Mouse (Mus musculus) limb, embryonic 15.5 days (tissue): ENCODE data around the gene Abcc4. TPM values are rescaled to one million over a fixed set of nuclear protein-coding genes. Genes with fewer than 3 reads are reported as not detected.

Experiments used
- ATAC-seq: fragments of 200-750 bp; cut with Nextera tagmentation; 2 replicates; pipeline ENCODE4 v1.8.0; 2017; ENCODE audit warnings: low read depth, moderate TSS enrichment; ENCODE audit not compliant: insufficient number of reproducible peaks, low FRiP score, low TSS enrichment
- H3K27ac ChIP-seq: fragments of 300-500 bp; sonication (generic); 2 replicates; pipeline ENCODE4 v1.5.1; 2015; ENCODE audit warnings: moderate library complexity, mild to moderate bottlenecking, inconsistent platforms
- H3K27me3 ChIP-seq: fragments of 300-500 bp; sonication (generic); 2 replicates; pipeline ENCODE4 v1.6.1; 2015; ENCODE audit warnings: inconsistent platforms
- H3K36me3 ChIP-seq: fragments of 300-500 bp; sonication (generic); 2 replicates; pipeline ENCODE4 v1.6.1; 2015; ENCODE audit warnings: inconsistent platforms
- H3K4me1 ChIP-seq: fragments of 300-500 bp; sonication (generic); 2 replicates; pipeline ENCODE4 v1.6.1; 2015; ENCODE audit warnings: inconsistent platforms
- H3K4me2 ChIP-seq: fragments of 300-500 bp; sonication (generic); 2 replicates; pipeline ENCODE4 v1.6.1; 2015; ENCODE audit warnings: mild to moderate bottlenecking, inconsistent platforms
- H3K4me3 ChIP-seq: fragments of 300-500 bp; sonication (generic); 2 replicates; pipeline ENCODE4 v1.5.1; 2015; ENCODE audit warnings: mild to moderate bottlenecking, inconsistent platforms
- H3K9ac ChIP-seq: fragments of 300-500 bp; sonication (generic); 2 replicates; pipeline ENCODE4 v1.6.1; 2015; ENCODE audit warnings: inconsistent platforms
- H3K9me3 ChIP-seq: fragments of 300-500 bp; sonication (generic); 2 replicates; pipeline ENCODE4 v1.6.1; 2016; ENCODE audit warnings: inconsistent platforms
- WGBS: fragments of 180-500 bp; shearing (Covaris S2); methylation state at CpG from one replicate; pipeline ENCODE4 v1.1.7; 2015; 5-methylcytosine and 5-hydroxymethylcytosine counted together
- polyA plus RNA-seq: library from polyadenylated mRNA; unstranded; fragments of >200 nt; fragmentation: Nextera tagmentation; extraction: Ambion mirVana; gene quantifications from 2 replicates; pipeline ENCODE4 v1.2.1, GENCODE M21; 2015

The Abcc4 gene
- polyA plus RNA-seq, 1 experiment from 2014 or later = 1.4 TPM

GRCm38 (mm10) chr14:118495458-118495857 lies 210.6 kb downstream of the Abcc4 start:
- WGBS = 24% methylated on average over 2 of the region's 2 CpGs
- no peak for ATAC-seq

DNA sequence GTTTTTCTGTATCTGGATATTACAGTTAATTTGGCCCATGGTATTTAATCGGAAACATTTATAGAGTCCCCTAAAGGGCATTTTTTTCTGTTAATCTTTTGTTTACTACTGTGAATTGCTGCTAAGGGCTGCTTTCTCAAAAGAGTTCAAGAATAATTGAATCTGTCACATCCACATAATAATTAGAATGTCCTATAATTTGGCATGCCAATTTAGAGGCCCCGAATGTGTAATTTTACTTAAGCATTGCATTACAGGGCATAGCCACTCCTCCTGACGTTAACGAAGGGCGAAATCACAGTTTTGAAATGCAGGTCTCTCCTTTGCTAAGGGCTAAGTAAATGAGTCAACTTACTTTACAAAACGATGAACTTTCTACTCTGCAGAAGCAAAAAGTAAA lies 214.3 kb downstream of the Abcc4 start:
- 45% methylated on average over 6 of the region's 6 CpGs for WGBS
- Histone ChIP-seq H3K4me1 (no peaks in the 10 kb centered on the region), H3K27me3 (no peaks in the 10 kb centered on the region), H3K27ac (no peak overlapping the region), H3K4me3 (no peak overlapping the region), H3K36me3 (no peaks in the 10 kb centered on the region), H3K4me2 (no peak overlapping the region), H3K9ac (no peak overlapping the region), H3K9me3 (no peaks in the 10 kb centered on the region)
- no peak for ATAC-seq

More at GRCm38 (mm10) chr14:118495458-118495857, 210.6 kb downstream of the Abcc4 start:
- no peaks in the 10 kb centered on the region for H3K9me3 ChIP-seq
- no peak overlapping the region for H3K27ac ChIP-seq
- H3K4me2 ChIP-seq = no peak overlapping the region
- H3K4me1 ChIP-seq = no peaks in the 10 kb centered on the region
- H3K36me3 ChIP-seq = no peaks in the 10 kb centered on the region
- H3K27me3 ChIP-seq = no peaks in the 10 kb centered on the region
- no peak overlapping the region for H3K4me3 ChIP-seq
- no peak overlapping the region for H3K9ac ChIP-seq

DNA sequence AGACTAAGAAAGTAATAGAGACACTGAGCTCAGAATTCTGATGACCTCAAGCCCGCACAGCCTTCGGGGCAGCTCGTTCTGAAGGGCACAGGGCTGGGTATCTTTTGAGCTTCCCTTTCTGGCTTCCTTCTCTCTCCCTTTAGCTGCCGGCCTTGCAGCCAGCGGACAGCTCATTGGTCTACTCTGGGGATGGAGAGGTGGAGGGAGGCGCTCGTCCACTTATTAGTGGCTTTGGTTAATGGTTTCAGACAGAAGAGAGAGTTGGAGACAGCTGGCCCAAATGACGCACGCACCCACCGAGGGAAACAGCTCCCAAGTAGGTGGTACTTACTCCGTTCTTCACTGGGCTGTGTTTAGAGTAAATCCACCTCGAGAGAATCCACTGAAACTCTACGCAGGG lies 214.7 kb downstream of the Abcc4 start:
- ATAC-seq = no peak
- H3K36me3 ChIP-seq = no peaks in the 10 kb centered on the region
- H3K4me3 ChIP-seq = no peak overlapping the region
- no peak overlapping the region for H3K27ac ChIP-seq
- no peaks in the 10 kb centered on the region for H3K4me1 ChIP-seq
- H3K4me2 ChIP-seq = no peak overlapping the region
- no peak overlapping the region for H3K9ac ChIP-seq
- 35% methylated on average over 13 of the region's 13 CpGs for WGBS
- H3K9me3 ChIP-seq = no peaks in the 10 kb centered on the region
- H3K27me3 ChIP-seq = no peaks in the 10 kb centered on the region

- no peaks in the 10 kb centered on the region for H3K36me3 ChIP-seq
- WGBS = 72% methylated on average over 7 of the region's 7 CpGs
- H3K9ac ChIP-seq = no peak overlapping the region
- no peak overlapping the region for H3K27ac ChIP-seq
- H3K4me1 ChIP-seq = no peaks in the 10 kb centered on the region
- no peaks in the 10 kb centered on the region for H3K27me3 ChIP-seq
- no peak overlapping the region for H3K4me2 ChIP-seq
- no peak overlapping the region for H3K4me3 ChIP-seq
- no peak for ATAC-seq
- no peaks in the 10 kb centered on the region for H3K9me3 ChIP-seq
These were observed 215.5 kb downstream of the Abcc4 start for GRCm38 (mm10) chr14:118490525-118490924.

DNA sequence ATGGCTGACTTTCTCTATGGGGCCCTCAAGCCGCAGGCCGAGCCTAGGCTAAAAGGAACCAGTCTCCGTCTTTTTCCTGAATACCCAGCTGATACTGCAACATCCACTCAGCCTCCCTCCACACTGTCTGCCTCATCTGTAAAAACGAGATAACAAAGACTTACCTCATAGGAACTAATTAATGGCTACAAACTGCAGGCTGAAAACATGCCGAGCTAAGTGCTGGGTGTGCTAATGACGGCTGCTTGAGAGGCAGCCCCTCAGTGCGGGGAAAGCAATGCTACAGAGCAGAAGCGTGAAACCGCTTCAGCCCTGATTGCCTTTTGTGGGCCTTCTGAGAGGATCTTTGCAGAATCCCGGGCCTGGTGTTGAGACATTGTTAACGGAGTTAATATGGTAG lies 219.7 kb downstream of the Abcc4 start:
- Histone ChIP-seq H3K36me3 (no peaks in the 10 kb centered on the region), H3K27ac (no peak overlapping the region), H3K9ac (no peak overlapping the region), H3K4me3 (no peak overlapping the region), H3K4me2 (no peak overlapping the region), H3K4me1 (no peaks in the 10 kb centered on the region), H3K27me3 (no peaks in the 10 kb centered on the region), H3K9me3 (no peaks in the 10 kb centered on the region)
- 71% methylated on average over 11 of the region's 11 CpGs for WGBS
- no peak for ATAC-seq

GRCm38 (mm10) chr14:118485646-118486045 lies 220.4 kb downstream of the Abcc4 start:
- Histone ChIP-seq H3K27ac (no peak overlapping the region), H3K9ac (no peak overlapping the region), H3K4me2 (no peak overlapping the region), H3K27me3 (no peaks in the 10 kb centered on the region), H3K4me3 (no peak overlapping the region), H3K36me3 (no peaks in the 10 kb centered on the region), H3K4me1 (no peaks in the 10 kb centered on the region), H3K9me3 (no peaks in the 10 kb centered on the region)
- ATAC-seq = no peak
- 93% methylated on average over 6 of the region's 6 CpGs for WGBS

DNA sequence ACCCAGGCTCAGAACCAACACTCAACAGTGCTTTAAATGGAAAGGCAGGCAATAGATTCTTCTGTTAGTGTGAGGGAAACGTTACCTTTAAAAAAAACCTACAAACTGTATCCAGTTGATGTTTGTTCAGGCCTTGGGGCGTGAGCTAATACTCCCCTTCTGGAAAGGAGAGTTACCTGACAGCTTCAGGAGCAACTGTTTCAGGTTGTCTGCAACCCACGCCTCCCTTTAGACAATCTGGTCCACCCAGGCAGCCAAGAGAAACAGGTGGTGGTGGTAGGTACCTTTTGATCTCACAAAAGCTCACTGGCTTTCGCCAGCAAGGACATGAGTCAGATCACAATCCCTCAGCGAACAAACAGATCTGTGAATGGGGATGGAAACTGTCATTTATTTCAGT lies 223.7 kb downstream of the Abcc4 start:
- H3K4me3 ChIP-seq = no peak overlapping the region
- H3K27me3 ChIP-seq = no peaks in the 10 kb centered on the region
- no peak overlapping the region for H3K9ac ChIP-seq
- H3K4me1 ChIP-seq = no peaks in the 10 kb centered on the region
- H3K9me3 ChIP-seq = no peaks in the 10 kb centered on the region
- no peak for ATAC-seq
- WGBS = 70% methylated on average over 5 of the region's 5 CpGs
- H3K27ac ChIP-seq = no peak overlapping the region
- no peaks in the 10 kb centered on the region for H3K36me3 ChIP-seq
- H3K4me2 ChIP-seq = no peak overlapping the region

- no peak overlapping the region for H3K9ac ChIP-seq
- no peaks in the 10 kb centered on the region for H3K36me3 ChIP-seq
- H3K27ac ChIP-seq = no peak overlapping the region
- H3K4me1 ChIP-seq = no peaks in the 10 kb centered on the region
- no peak overlapping the region for H3K4me3 ChIP-seq
- H3K4me2 ChIP-seq = no peak overlapping the region
- WGBS = 71% methylated on average over 5 of the region's 5 CpGs
- H3K27me3 ChIP-seq = no peaks in the 10 kb centered on the region
- ATAC-seq = no peak
- H3K9me3 ChIP-seq = peaks cover under 1% of the 10 kb centered on the region; the same call in 1 of the 2 replicates
These were observed 224.2 kb downstream of the Abcc4 start for GRCm38 (mm10) chr14:118481779-118482178.

DNA sequence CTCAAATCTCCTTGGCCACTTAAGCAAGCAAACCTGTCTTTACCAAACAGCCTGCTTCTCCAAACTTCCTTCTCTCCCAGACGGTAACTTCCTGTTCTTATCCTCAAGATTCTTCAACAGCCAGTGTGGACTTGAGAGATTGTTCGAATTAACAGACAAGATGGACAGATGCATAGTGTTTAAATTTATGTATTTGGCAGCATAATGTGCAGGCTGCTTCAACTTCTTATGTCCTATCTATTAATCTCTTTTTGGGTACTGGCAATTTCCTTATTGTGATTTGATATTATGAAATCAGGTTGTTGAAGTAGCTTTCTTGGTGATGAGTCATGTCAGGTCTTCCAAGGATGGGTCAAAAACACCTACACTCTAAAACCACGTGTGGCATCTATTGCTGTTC lies 229.7 kb downstream of the Abcc4 start:
- H3K4me3 ChIP-seq = no peak overlapping the region
- H3K9ac ChIP-seq = no peak overlapping the region
- H3K4me2 ChIP-seq = no peak overlapping the region
- no peak for ATAC-seq
- H3K4me1 ChIP-seq = peaks cover 13% of the 10 kb centered on the region
- WGBS = 86% methylated on average over 3 of the region's 3 CpGs
- H3K27ac ChIP-seq = no peak overlapping the region
- no peaks in the 10 kb centered on the region for H3K36me3 ChIP-seq
- peaks cover 33% of the 10 kb centered on the region for H3K27me3 ChIP-seq
- peaks cover 2% of the 10 kb centered on the region; the same call in 1 of the 2 replicates for H3K9me3 ChIP-seq

GRCm38 (mm10) chr14:118475100-118475454 lies 230.9 kb downstream of the Abcc4 start:
- Histone ChIP-seq H3K9me3 (peaks cover 2% of the 10 kb centered on the region; the same call in 1 of the 2 replicates), H3K27ac (no peak overlapping the region), H3K4me3 (no peak overlapping the region), H3K27me3 (peaks cover 33% of the 10 kb centered on the region), H3K4me1 (peaks cover 13% of the 10 kb centered on the region), H3K4me2 (no peak overlapping the region), H3K36me3 (no peaks in the 10 kb centered on the region), H3K9ac (no peak overlapping the region)
- 0 out of 2 replicates have a peak, but pooled peaks have one; percentile 44 for ATAC-seq
- 46% methylated on average over 7 of the region's 7 CpGs for WGBS

GRCm38 (mm10) chr14:118474226-118475099 lies 231.6 kb downstream of the Abcc4 start:
- Histone ChIP-seq H3K27me3 (peaks cover 33% of the 10 kb centered on the region), H3K4me1 (peaks cover 13% of the 10 kb centered on the region), H3K27ac (no peak overlapping the region), H3K4me2 (peak overlapping the region; percentile 97), H3K9ac (peak overlapping the region; percentile 26; the same call in 1 of the 2 replicates), H3K9me3 (peaks cover 2% of the 10 kb centered on the region; the same call in 1 of the 2 replicates), H3K36me3 (no peaks in the 10 kb centered on the region), H3K4me3 (peak overlapping the region; percentile 51)
- 18% methylated on average over 26 of the region's 26 CpGs for WGBS
- no peak for ATAC-seq

DNA sequence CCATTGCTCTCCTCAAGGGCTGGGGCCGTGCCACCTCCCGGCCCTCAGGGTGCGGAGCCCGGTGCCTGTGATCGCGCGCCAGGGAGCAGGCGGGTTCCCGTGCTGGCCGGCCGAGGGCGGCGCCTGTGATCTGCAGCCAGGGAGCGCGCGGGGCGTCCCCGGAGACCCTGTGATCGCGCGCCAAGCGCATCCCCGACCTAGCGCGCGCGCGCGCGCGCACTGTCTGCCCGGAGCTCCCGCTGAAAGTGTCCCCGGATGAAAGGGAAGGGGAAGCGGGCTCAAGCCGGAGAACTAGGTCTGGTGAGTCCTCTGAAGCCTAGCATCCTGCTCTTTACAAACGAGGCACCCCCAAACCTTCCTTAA lies 232.2 kb downstream of the Abcc4 start:
- H3K4me1 ChIP-seq = peaks cover 13% of the 10 kb centered on the region
- H3K36me3 ChIP-seq = no peaks in the 10 kb centered on the region
- peaks cover 33% of the 10 kb centered on the region for H3K27me3 ChIP-seq
- H3K4me3 ChIP-seq = peak overlapping the region; percentile 51
- ATAC-seq = no peak
- H3K9ac ChIP-seq = peak overlapping the region; percentile 26; the same call in 1 of the 2 replicates
- no peak overlapping the region for H3K27ac ChIP-seq
- 0% methylated on average over 37 of the region's 37 CpGs for WGBS
- peak overlapping the region; percentile 97 for H3K4me2 ChIP-seq
- peaks cover 2% of the 10 kb centered on the region; the same call in 1 of the 2 replicates for H3K9me3 ChIP-seq
